Mouse (Mus musculus) retina, embryonic 14.5 days (tissue): ENCODE data around the gene Ddr1.
A peak's percentile ranks its signal among the peaks of the same experiment; 100 is the strongest.
"Not testable (repeated sequence)": the region's sequence is repeated elsewhere in the genome, so short reads cannot be mapped to it uniquely, and the experiment has no call there.

Source experiments
- DNase-seq: peaks from one replicate; pipeline ENCODE4 v3.0.0-alpha.2; 2015; ENCODE audit warnings: low spot score

The Ddr1 gene

DNA sequence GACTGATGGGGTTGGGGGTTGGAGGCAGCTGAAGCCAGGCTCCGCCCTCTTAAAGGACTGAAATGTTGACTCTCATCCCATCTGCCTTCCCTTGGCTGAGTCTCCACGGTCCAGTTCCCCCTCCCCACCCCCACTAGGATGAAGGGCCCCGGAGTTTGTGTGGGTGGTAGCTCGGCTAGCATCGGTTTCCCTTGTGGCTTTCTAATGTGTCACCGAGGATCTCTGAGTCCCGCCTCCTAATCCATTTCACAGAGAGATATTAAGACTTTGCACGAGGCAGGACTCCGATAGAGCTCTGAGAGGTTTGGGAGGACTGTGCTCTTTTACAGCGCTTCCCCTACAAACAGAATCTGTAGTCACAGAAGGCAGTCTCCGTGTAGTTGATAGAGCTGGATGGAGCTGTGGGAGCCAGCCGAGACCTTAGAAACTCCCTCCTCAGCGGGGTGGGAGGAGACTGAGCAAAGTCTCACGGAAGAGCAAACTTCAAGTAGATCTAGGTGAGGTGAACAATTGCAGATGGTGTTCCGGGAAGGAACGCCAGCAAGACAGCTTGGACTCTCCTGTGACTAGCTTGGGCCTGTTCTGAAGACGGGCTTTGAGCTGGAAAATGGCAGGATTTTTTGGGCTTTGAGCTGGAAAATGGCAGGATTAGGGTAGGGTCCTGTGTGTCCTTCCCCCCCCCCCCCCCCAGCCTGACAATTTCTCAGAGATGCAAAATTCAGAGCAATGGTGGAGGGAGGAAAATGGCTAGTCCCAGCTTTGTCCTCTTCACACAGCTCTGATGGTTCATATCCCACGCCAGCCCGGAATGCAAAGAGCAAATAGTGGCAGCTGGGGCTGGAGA is at the start of gene Ddr1:
TSS of gene Ddr1 (minus strand) at position 1 of the 844 bp plus-strand sequence.
- peak; percentile 88 for DNase-seq

DNA sequence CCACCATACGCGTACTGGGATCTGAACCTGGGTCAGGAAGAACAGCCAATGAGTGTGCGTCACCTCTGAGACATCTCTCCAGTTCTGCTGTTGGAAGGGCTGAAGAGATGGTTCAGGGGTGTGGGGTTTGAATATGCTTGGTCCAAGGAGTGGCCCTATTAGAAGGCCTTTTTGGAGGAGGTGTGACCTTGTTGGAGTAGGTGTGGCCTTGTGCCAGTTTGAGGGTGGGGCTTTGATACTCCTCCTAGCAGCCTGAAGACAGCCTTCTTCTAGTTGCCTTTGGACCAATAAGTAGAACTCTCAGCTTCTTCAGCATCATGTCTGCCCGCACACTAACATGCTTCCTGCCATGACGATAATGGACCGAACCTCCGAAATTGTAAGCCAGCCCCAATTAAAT is 49.2 kb upstream of the Ddr1 start:
- DNase-seq: no peak

DNA sequence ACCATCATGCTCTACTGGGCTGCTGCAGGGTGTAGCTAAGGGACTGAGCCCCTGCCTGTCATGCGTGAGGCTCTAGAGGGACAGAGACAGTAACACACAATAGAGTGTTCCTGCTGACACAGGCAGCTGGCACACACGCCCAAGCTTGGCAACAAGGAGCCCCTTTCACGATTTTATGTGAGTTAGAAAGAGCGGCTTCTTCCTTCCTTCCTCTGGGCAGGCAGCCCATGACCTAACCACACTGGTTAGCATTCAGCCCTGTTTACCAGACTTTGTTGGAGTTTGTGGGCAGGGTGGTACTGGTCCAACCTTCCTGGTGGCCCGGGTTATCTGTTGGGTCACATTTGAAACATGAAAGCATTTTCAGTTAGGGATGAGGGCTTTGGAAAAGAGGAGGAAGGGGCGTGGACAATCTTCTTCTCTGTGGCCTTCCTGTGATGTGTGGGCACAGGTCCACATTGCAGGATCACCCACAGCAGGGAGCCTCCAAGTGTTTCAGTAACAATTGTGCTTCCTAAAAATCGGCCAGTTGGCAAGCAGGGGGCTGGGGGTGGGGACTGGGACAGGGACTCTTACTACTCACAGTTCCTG is 47.9 kb upstream of the Ddr1 start:
- DNase-seq: no peak

GRCm38 (mm10) chr17:35749685-35750084 is 45.3 kb upstream of the Ddr1 start:
- no peak for DNase-seq

DNA sequence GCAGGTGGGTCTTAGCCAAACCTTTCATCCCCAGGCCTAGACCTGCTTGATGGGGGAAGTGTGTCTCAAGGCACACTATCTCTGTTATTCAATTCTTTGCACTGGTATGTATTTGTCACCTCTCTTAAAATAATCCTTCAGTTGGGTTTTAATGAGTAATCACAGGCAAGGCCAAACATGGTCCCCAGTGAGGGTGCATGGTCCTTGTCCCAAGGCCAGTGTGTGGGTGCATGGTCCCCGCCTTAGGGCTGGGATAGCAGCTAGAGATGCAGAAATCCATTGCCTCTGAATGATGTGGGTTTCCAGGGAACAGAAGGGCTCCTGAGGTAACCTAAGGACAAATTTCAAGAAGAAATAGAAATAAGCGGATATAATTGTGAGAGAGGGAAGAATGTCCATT is 39.9 kb upstream of the Ddr1 start:
- no peak for DNase-seq

DNA sequence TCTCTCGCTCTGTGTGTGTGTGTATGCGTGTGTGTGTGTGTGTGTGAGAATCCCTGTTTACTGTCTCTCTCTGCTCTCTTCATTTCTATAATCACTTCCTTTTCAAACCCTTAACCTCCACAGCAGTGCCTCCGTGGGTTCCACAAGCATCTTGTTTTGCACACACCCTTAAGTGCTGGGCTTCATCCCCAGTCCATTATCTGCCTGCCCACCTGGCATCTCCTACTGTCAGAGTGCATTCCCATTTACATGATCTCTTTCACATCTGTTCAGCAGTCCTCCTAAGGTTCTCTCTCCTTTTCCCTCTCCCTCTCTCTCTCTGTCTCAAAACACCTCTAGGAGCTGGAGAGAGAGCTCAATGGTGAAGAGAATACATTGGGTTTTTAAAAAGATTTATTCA is 38.5 kb upstream of the Ddr1 start:
- no peak for DNase-seq

DNA sequence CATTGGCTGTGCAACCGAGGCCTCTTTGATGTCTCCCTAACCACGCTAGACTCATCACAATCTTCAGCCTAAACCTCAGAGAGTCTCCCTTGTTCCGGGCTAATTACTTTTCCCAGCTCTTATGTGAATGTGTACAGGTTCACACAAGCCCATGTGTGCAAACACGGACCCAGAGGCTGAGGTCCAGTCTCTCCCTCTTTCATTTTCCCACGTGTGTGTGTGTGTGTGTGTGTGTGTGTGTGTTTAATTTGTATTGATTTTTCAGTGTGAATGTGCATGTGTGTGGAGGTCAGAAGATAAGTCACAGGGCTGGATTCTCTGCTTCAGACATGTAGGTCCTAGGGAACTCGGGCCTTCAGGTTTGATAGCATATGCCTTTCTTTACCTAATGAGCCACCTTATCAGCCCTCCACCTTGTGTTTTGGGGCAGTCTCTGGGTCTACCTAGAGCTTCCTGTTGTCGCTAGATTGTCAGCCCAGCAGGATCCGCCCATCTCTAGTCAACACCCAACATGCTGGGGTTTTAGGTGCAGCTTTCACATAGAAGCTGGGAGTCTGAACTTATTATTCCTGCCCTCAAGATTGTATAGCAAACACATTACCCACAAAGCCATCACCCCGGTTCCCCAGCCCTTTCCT is 37.3 kb upstream of the Ddr1 start:
- no peak for DNase-seq

DNA sequence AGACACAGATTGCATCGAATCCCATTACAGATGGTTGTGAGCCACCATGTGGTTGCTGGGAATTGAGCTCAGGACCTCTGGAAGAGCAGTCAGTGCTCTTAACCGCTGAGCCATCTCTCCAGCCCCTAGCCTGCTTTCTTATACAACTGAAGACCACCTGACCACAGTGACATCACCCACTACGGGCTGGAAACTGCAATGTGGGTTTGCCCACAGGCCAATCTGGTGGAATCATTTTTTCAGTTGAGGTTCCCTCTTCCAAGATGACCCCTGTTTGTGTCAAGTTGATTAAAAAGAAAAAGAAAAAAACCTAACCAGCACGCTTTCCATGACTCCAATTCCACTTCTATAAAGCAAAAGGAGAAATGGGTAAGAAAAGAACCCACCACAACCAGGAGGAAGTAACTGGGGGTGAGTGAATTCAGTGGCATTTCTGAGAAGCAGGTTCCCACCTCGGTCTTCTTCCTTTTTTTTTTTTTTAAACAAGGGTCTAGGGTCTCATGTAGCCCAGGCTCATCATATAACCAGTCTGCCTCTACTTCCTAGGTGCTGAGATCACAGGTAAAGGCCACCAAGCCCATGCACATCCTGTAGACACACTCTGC is 36.0 kb upstream of the Ddr1 start:
- DNase-seq: no peak

GRCm38 (mm10) chr17:35739675-35740074 is 35.3 kb upstream of the Ddr1 start:
- DNase-seq: peak; percentile 97

GRCm38 (mm10) chr17:35737743-35738142 is 33.3 kb upstream of the Ddr1 start:
- peak; percentile 92 for DNase-seq

GRCm38 (mm10) chr17:35736280-35736960 is 32.0 kb upstream of the Ddr1 start:
- peak; percentile 63 for DNase-seq

DNA sequence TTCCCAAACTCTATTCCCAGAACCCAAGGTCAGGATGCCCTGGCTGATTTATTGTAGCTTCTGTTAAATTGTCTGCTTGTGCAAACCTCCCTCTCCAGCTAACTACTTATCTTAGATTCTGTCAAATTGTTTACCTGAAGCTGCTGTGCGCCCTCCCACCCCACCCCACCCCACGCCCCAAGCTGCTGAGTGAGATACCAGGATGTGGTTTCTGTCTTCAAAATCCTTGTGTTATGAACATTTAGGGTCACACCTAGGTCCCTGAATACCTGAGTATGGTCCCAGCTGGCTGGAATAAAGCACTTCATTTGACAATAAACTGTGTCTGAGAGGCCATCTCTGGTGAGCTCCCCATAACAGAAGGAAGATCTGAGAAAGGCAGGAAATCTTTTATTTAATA is 30.1 kb upstream of the Ddr1 start:
- DNase-seq: no peak

- no peak for DNase-seq
Observed at GRCm38 (mm10) chr17:35733398-35733797, 29.0 kb upstream of the Ddr1 start.

DNA sequence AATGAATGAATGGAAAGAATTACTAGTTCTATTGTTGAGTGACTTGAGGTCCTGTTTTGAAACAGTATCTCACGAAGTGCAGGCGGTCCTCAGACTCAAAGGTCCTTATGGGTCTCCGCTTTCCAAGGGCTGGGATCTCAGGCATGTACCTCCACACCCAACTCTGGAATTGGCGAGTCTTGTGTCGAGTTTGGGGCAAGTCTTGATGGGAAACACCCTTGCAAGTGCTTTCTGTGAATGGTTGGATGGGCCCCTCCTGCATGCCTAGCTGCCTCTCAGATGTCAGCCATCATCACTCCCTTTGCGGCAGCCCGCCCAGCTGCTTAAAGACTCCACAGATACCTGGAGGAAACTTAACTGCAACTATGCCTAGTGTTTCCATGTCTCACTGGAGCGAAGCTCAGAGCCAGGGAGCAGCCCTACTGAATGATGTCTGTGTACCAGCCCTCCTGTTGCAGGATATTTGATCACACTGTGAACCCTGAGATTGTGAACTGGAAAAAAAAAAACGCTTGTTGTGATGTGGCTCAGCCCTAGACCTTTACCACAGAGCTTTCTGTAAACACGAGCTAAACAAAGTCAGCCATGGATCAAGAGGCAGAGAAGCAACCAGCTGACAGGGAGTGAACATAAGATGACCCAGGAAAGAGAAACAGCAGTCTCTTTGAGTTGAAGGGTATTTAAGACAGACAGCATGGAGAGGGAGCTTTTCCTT is 27.2 kb upstream of the Ddr1 start:
- no peak for DNase-seq

DNA sequence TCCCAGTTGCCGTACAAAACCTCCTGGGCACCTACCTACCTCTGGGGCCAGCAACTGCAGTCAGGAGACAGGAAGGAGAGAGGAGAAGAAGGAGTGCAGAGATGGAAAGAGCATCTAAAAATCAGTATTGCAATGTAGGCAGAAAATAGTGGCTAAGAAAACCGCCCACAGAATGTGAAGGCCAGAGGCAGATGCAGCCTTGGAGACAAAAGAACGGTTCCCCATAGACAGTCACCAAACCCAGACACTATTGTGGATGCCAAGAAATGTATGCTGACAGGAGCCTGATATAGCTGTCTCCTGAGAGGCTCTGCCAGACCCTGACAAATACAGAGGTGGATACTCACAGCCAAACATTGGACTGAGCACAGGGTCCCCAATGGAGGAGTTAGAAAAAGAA is 25.7 kb upstream of the Ddr1 start:
- not testable (repeated sequence) for DNase-seq

DNA sequence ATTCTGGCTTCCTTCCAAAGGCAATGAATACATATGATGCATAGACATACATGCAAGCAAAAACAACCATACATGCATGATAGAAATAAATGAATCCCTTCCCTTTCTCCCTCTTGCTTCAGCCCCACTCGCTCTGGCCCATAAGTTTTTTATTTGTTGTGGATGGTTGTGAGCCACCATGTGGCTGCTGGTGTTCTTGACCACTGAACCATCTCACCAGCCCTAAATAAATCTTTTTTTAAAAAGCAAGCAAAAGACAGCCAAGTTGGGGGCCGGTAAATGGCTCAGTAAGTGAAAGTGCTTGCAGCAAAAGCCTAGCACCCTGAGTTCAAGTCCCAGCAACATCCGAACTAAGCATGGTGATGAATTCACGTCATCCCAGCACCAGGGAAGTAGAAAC is 24.4 kb upstream of the Ddr1 start:
- no peak for DNase-seq

DNA sequence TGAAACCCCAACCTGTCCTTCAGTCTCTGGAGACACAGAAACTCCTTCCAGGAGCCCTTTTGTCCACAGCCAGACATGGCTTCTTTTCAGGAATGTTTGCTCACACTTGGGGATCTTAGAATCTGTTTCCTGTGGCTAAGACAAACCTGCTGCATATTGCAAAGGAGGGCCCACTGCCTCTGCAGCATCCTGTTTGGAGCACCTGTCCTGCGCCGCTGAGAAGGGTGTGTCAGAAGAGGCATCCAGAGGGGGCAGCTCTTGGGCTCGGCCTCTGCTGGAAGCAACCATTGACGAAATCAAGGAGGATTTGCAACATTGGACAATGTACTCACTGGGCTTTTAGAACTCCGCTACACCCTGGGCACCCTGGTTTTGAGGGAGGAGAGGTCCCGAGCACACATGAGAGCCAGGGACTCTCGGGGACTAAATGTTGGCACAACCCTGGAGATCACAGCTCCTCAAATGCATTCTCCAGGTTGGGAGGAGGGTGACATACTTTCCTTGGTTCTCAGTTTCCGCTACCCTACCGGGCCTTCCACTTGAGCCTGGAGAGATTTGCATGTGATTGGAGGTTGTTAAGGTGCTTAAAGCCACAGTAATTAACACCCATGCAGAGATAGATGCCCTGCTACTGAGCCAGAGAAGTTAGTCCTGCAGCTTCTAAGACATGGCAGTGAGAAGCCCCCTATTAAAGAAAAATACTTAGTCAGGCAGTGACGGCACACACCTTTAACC is 23.2 kb upstream of the Ddr1 start:
- DNase-seq: no peak

GRCm38 (mm10) chr17:35727028-35727427 is 22.6 kb upstream of the Ddr1 start:
- DNase-seq: no peak

DNA sequence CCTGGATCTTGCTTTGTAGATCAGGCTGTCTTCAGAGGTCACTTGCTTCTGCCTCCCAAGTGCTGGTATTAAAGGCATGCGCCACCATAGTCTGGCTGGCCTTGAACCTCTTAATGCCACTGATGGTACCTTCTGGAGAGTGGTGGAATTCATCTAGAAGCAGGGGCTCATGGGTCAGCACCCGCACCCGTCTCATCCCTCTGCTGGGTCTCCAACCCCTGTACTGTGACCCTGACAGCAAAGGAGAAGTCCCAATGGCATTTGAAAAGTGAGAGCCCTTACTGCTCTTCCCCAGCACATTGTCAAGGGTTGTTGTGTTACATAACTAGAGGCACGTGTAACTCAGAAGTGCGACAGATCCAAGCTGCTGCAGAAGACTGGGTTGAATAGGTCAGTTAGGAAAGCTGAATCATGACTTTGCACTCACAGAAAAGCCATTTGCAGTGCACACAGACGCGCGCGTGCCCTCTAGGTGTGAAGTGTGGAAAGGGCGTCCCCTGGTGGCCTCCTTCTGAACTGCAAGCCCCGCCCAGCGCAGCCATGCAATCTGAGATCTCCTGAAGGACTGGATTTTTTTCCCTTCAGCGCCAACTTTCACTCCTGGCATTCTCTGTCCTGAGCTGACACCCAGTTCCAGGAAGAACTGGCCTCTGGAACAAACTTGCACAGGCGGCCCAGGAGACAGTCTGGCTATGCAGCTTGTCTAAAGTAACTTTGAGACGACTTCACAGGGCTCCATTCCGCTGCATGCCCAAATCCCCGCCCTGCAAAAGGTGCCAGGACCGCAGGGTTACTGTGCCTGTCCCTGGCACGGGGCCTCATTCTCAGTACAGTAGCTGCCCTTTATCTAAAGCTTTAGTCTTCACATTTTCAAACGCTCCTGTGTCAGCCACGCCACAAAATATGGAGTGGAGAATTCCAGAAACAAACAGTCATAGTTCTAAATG is 21.1 kb upstream of the Ddr1 start:
- peak; percentile 96 for DNase-seq

GRCm38 (mm10) chr17:35721676-35722075 is 17.3 kb upstream of the Ddr1 start:
- DNase-seq: no peak
